Mouse (Mus musculus): ENCODE measurements around the gene Prr36.

- no peak for TF ChIP-seq EP300 (IDR thresholded peaks at IDR 0.05; ENCODE audit: insufficient read depth, low read depth, low read length)
- no peak for TF ChIP-seq POLR2A (IDR thresholded peaks at IDR 0.05; ENCODE audit: insufficient read depth, low read length)
These were observed 35.9 kb upstream of the Prr36 start, which contains the start of gene Snapc2 for GRCm38 (mm10) chr8:4252934-4253841.
